Mouse (Mus musculus) embryonic facial prominence, embryonic 14.5 days (tissue): Measurements from ENCODE around the gene Ppm1k. TPM values are rescaled to one million over a fixed set of nuclear protein-coding genes. Genes with fewer than 3 reads are reported as not detected.
"Not testable (repeated sequence)": the region's sequence is repeated elsewhere in the genome, so short reads cannot be mapped to it uniquely, and the experiment has no call there.

Experiments used
- ATAC-seq: fragments of 200-750 bp; cut with Nextera tagmentation; 2 replicates; pipeline ENCODE4 v1.8.0; 2017; ENCODE audit warnings: low read depth, moderate number of reproducible peaks, moderate TSS enrichment
- DNase-seq: peaks from one replicate; pipeline ENCODE4 v3.0.0-alpha.2; 2015; ENCODE audit warnings: low spot score
- H3K27ac ChIP-seq: fragments of 300-500 bp; sonication (generic); replicated peaks from 2 replicates; pipeline ENCODE4 v1.5.1; 2014; ENCODE audit warnings: low read depth, mild to moderate bottlenecking, low read length, moderate library complexity
- H3K27me3 ChIP-seq: fragments of 300-500 bp; sonication (generic); replicated peaks from 2 replicates; pipeline ENCODE4 v1.6.1; 2014; ENCODE audit warnings: low read length; ENCODE audit not compliant: control insufficient read depth, insufficient read depth
- H3K36me3 ChIP-seq: fragments of 300-500 bp; sonication (generic); 2 replicates; pipeline ENCODE4 v1.6.1; 2014; ENCODE audit warnings: low read length, mixed read lengths; ENCODE audit not compliant: control insufficient read depth, insufficient read depth
- H3K4me1 ChIP-seq: fragments of 300-500 bp; sonication (generic); 2 replicates; pipeline ENCODE4 v1.6.1; 2014; ENCODE audit warnings: antibody characterized with exemption, low read length; ENCODE audit not compliant: control insufficient read depth, insufficient read depth
- H3K4me2 ChIP-seq: fragments of 300-500 bp; sonication (generic); 2 replicates; pipeline ENCODE4 v1.6.1; 2014; ENCODE audit warnings: low read depth, mild to moderate bottlenecking, low read length, moderate library complexity, mixed read lengths
- H3K4me3 ChIP-seq: fragments of 300-500 bp; sonication (generic); 2 replicates; pipeline ENCODE4 v1.5.1; 2014; ENCODE audit warnings: low read depth, mild to moderate bottlenecking, low read length
- H3K9ac ChIP-seq: fragments of 300-500 bp; sonication (generic); 2 replicates; pipeline ENCODE4 v1.6.1; 2014; ENCODE audit warnings: low read depth, mild to moderate bottlenecking, low read length, moderate library complexity, mixed read lengths
- H3K9me3 ChIP-seq: fragments of 300-500 bp; sonication (generic); 2 replicates; pipeline ENCODE4 v1.6.1; 2016; ENCODE audit warnings: low read length; ENCODE audit not compliant: control insufficient read depth
- WGBS: fragments of 180-500 bp; shearing (Covaris S2); extraction: QIAGEN DNeasy Blood & Tissue Kit; methylation state at CpG from one replicate; pipeline ENCODE4 v1.1.7; 2014; 5-methylcytosine and 5-hydroxymethylcytosine counted together
- polyA plus RNA-seq: library from polyadenylated mRNA; unstranded; fragments of >200 nt; fragmentation: Nextera tagmentation; extraction: Ambion mirVana; gene quantifications from 2 replicates; pipeline ENCODE4 v1.2.1, GENCODE M21; 2014

The Ppm1k gene
- polyA plus RNA-seq, 1 experiment from 2014 or later, result 3.0 TPM

- 91% methylated on average over 1 of the region's 1 CpGs for WGBS
- H3K27me3 ChIP-seq, result no peaks in the 10 kb centered on the region
- no peaks in the 10 kb centered on the region for H3K36me3 ChIP-seq
- no peak overlapping the region for H3K9ac ChIP-seq
- DNase-seq (no peak), ATAC-seq (no peak)
- H3K4me2 ChIP-seq, result no peak overlapping the region
- no peaks in the 10 kb centered on the region for H3K9me3 ChIP-seq
- H3K27ac ChIP-seq, result no peak overlapping the region
- no peak overlapping the region for H3K4me3 ChIP-seq
- no peaks in the 10 kb centered on the region for H3K4me1 ChIP-seq
Measured at GRCm38 (mm10) chr6:57563454-57563853, 28.2 kb upstream of the Ppm1k start.

DNA sequence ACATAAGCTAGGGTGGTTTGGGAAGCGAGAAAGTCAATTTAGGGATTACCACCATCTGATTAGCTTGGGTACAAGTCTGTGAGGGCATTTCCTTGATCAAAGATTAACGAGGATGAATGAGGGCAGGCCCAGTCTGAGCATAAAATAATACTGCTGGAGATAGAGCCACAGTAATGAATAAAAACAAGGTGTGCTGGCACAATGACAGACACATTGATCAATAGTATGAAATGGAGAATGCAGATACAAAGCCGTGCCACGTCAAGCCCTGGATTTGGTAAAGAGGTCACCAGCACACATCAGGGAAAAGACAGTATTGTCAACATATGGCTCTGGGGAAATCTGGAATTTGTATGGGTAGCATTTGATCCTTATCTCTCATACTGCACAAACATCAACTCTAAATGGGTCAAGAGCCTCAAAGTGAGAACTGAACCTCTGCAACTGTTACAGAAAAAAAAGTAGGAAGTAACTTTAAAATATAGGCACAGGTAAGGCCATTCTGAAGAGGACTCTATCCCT is 22.6 kb upstream of the Ppm1k start:
- ATAC-seq, result no peak
- Histone ChIP-seq H3K27me3 (no peaks in the 10 kb centered on the region), H3K4me1 (no peaks in the 10 kb centered on the region), H3K9me3 (no peaks in the 10 kb centered on the region), H3K4me2 (no peak overlapping the region), H3K4me3 (no peak overlapping the region), H3K27ac (no peak overlapping the region), H3K9ac (no peak overlapping the region), H3K36me3 (no peaks in the 10 kb centered on the region)
- DNase-seq, result no peak
- WGBS, result 62% methylated on average over 4 of the region's 4 CpGs

GRCm38 (mm10) chr6:57551211-57551796 is 16.0 kb upstream of the Ppm1k start:
- WGBS, result 70% methylated on average over 3 of the region's 3 CpGs
- DNase-seq (no peak), ATAC-seq (no peak)
- Histone ChIP-seq H3K27me3 (no peaks in the 10 kb centered on the region), H3K4me1 (no peaks in the 10 kb centered on the region), H3K4me2 (no peak overlapping the region), H3K4me3 (no peak overlapping the region), H3K9ac (no peak overlapping the region), H3K27ac (no peak overlapping the region), H3K36me3 (no peaks in the 10 kb centered on the region), H3K9me3 (no peaks in the 10 kb centered on the region)

DNA sequence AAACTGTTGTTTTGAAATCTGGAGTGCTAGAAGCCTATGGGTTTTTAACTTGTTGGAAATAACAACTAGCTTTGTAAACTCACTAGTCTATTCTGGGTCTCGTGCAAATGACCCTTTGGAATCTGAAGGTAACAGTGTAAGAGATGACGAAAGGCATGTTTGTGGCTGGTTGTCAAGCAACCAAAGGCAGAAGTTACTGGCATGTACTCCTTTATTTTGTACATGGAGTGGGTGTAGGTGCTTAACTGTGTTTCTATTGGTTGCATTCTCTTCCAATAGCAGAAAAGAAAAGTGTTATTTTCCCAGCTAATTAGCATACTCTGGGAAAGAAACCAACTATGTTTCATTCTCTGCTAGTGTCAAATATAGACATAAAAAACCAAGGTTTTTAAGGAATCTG is 9.6 kb upstream of the Ppm1k start:
- H3K27me3 ChIP-seq, result no peaks in the 10 kb centered on the region
- WGBS, result 69% methylated on average over 2 of the region's 2 CpGs
- no peak for ATAC-seq

DNA sequence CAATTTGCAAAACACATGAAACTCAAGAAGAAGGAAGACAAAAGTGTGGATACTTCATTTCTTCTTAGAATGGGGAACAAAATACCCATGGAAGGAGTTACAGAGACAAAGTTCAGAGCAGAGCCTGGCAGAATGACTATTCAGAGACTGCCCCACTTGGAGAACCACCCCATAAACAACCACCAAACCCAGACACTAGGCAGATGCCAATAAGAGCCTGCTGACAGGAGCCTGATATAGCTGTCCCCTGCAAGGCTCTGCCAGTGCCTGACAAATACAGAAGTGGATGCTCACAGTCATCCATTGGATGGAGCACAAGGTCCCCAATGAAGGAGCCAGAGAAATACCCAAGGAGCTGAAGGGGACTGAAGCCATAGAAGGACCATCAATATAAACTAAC is 8.3 kb upstream of the Ppm1k start:
- not testable (repeated sequence) for H3K36me3 ChIP-seq, H3K27me3 ChIP-seq, H3K9me3 ChIP-seq, H3K4me2 ChIP-seq, DNase-seq, H3K4me3 ChIP-seq, H3K27ac ChIP-seq, H3K4me1 ChIP-seq, ATAC-seq, H3K9ac ChIP-seq

More for the DNA sequence above, 9.6 kb upstream of the Ppm1k start:
- Histone ChIP-seq H3K27ac (no peak overlapping the region), H3K4me3 (no peak overlapping the region), H3K4me2 (no peak overlapping the region), H3K9ac (no peak overlapping the region), H3K36me3 (no peaks in the 10 kb centered on the region), H3K9me3 (no peaks in the 10 kb centered on the region), H3K4me1 (no peaks in the 10 kb centered on the region)
- DNase-seq, result no peak

GRCm38 (mm10) chr6:57541737-57542335 is 6.6 kb upstream of the Ppm1k start:
- Histone ChIP-seq H3K27me3 (no peaks in the 10 kb centered on the region), H3K4me3 (no peak overlapping the region), H3K9me3 (no peaks in the 10 kb centered on the region), H3K4me2 (no peak overlapping the region), H3K4me1 (no peaks in the 10 kb centered on the region), H3K9ac (no peak overlapping the region), H3K36me3 (no peaks in the 10 kb centered on the region), H3K27ac (no peak overlapping the region)
- ATAC-seq (no peak), DNase-seq (no peak)
- WGBS, result 73% methylated on average over 1 of the region's 1 CpGs

GRCm38 (mm10) chr6:57540950-57541498 is 5.8 kb upstream of the Ppm1k start:
- no peaks in the 10 kb centered on the region for H3K27me3 ChIP-seq
- no peaks in the 10 kb centered on the region for H3K36me3 ChIP-seq
- no peak overlapping the region for H3K27ac ChIP-seq
- H3K9ac ChIP-seq, result no peak overlapping the region
- H3K4me3 ChIP-seq, result no peak overlapping the region
- ATAC-seq (no peak), DNase-seq (no peak)
- H3K4me1 ChIP-seq, result no peaks in the 10 kb centered on the region
- 80% methylated on average over 5 of the region's 5 CpGs for WGBS
- no peak overlapping the region for H3K4me2 ChIP-seq
- H3K9me3 ChIP-seq, result no peaks in the 10 kb centered on the region

GRCm38 (mm10) chr6:57537887-57538286 is 2.6 kb upstream of the Ppm1k start:
- H3K27ac ChIP-seq, result no peak overlapping the region
- no peak overlapping the region for H3K4me3 ChIP-seq
- 77% methylated on average over 5 of the region's 5 CpGs for WGBS
- no peak overlapping the region for H3K4me2 ChIP-seq
- DNase-seq (no peak), ATAC-seq (no peak)
- H3K27me3 ChIP-seq, result no peaks in the 10 kb centered on the region
- H3K36me3 ChIP-seq, result no peaks in the 10 kb centered on the region
- H3K9me3 ChIP-seq, result no peaks in the 10 kb centered on the region
- peaks cover 8% of the 10 kb centered on the region; the same call in 1 of the 2 replicates for H3K4me1 ChIP-seq
- H3K9ac ChIP-seq, result no peak overlapping the region
